Mouse (Mus musculus) liver, embryonic 15.5 days (tissue): ENCODE measurements at regions not wholly inside any gene's neighbourhood (a gene's known extent, or its start where the extent isn't known, plus 50 kb on each side); places are given as distances from the start of the nearest gene placed in this dataset.
A peak's percentile ranks its signal among the peaks of the same experiment; 100 is the strongest.

Source experiments
- ATAC-seq: fragments of 200-750 bp; cut with Nextera tagmentation; 2 replicates; pipeline ENCODE4 v1.8.0; 2017; ENCODE audit warnings: moderate number of reproducible peaks, mild to moderate bottlenecking, moderate library complexity; ENCODE audit not compliant: insufficient read depth
- H3K27ac ChIP-seq: fragments of 300-500 bp; sonication (generic); replicated peaks from 2 replicates; pipeline ENCODE4 v1.5.1; 2015; ENCODE audit warnings: mild to moderate bottlenecking, inconsistent platforms
- H3K27me3 ChIP-seq: fragments of 300-500 bp; sonication (generic); 2 replicates; pipeline ENCODE4 v1.6.1; 2015; ENCODE audit warnings: mild to moderate bottlenecking, inconsistent platforms
- H3K36me3 ChIP-seq: fragments of 300-500 bp; sonication (generic); replicated peaks from 2 replicates; pipeline ENCODE4 v1.6.1; 2015; ENCODE audit warnings: moderate library complexity, mild to moderate bottlenecking, inconsistent platforms
- H3K4me1 ChIP-seq: fragments of 300-500 bp; sonication (generic); replicated peaks from 2 replicates; pipeline ENCODE4 v1.6.1; 2015; ENCODE audit warnings: inconsistent platforms
- H3K4me2 ChIP-seq: fragments of 300-500 bp; sonication (generic); 2 replicates; pipeline ENCODE4 v1.6.1; 2015; ENCODE audit warnings: moderate library complexity, mild to moderate bottlenecking, inconsistent platforms
- H3K4me3 ChIP-seq: fragments of 300-500 bp; sonication (generic); replicated peaks from 2 replicates; pipeline ENCODE4 v1.5.1; 2015; ENCODE audit warnings: mild to moderate bottlenecking, inconsistent platforms
- H3K9ac ChIP-seq: fragments of 300-500 bp; sonication (generic); 2 replicates; pipeline ENCODE4 v1.6.1; 2015; ENCODE audit warnings: moderate library complexity, mild to moderate bottlenecking, inconsistent platforms
- H3K9me3 ChIP-seq: fragments of 300-500 bp; sonication (generic); replicated peaks from 2 replicates; pipeline ENCODE4 v1.6.1; 2016; ENCODE audit warnings: inconsistent platforms
- WGBS: fragments of 180-500 bp; shearing (Covaris S2); methylation state at CpG from one replicate; pipeline ENCODE4 v1.1.7; 2015; ENCODE audit warnings: mixed read lengths; ENCODE audit not compliant: insufficient replicate concordance; 5-methylcytosine and 5-hydroxymethylcytosine counted together

GRCm38 (mm10) chr3:143584692-143585603 is 620.1 kb downstream of the Lmo4 start:
- H3K4me3 ChIP-seq = no peak overlapping the region
- H3K9ac ChIP-seq = no peak overlapping the region
- H3K36me3 ChIP-seq = no peaks in the 10 kb centered on the region
- no peak overlapping the region for H3K27ac ChIP-seq
- 26% methylated on average over 6 of the region's 6 CpGs for WGBS
- no peaks in the 10 kb centered on the region for H3K4me1 ChIP-seq
- H3K27me3 ChIP-seq = no peaks in the 10 kb centered on the region
- no peak overlapping the region for H3K4me2 ChIP-seq
- no peaks in the 10 kb centered on the region for H3K9me3 ChIP-seq
- peak; percentile 52; the same call in 1 of the 2 replicates for ATAC-seq

- no peak overlapping the region for H3K9ac ChIP-seq
- no peaks in the 10 kb centered on the region for H3K36me3 ChIP-seq
- no peaks in the 10 kb centered on the region for H3K9me3 ChIP-seq
- WGBS = 66% methylated on average over 7 of the region's 7 CpGs
- H3K27me3 ChIP-seq = no peaks in the 10 kb centered on the region
- H3K27ac ChIP-seq = no peak overlapping the region
- ATAC-seq = no peak
- H3K4me1 ChIP-seq = no peaks in the 10 kb centered on the region
- no peak overlapping the region for H3K4me2 ChIP-seq
- H3K4me3 ChIP-seq = no peak overlapping the region
Observed at GRCm38 (mm10) chr3:143576338-143577007, 628.5 kb downstream of the Lmo4 start.

GRCm38 (mm10) chr3:143575737-143576136 is 629.3 kb downstream of the Lmo4 start:
- WGBS = 70% methylated on average over 8 of the region's 8 CpGs
- H3K9ac ChIP-seq = no peak overlapping the region
- ATAC-seq = no peak

GRCm38 (mm10) chr3:143574035-143574864 is 630.8 kb downstream of the Lmo4 start:
- no peak overlapping the region for H3K4me2 ChIP-seq
- H3K9me3 ChIP-seq = no peaks in the 10 kb centered on the region
- H3K4me1 ChIP-seq = no peaks in the 10 kb centered on the region
- H3K27me3 ChIP-seq = no peaks in the 10 kb centered on the region
- H3K4me3 ChIP-seq = no peak overlapping the region
- no peak overlapping the region for H3K27ac ChIP-seq
- no peak for ATAC-seq
- WGBS = 43% methylated on average over 10 of the region's 10 CpGs
- H3K36me3 ChIP-seq = no peaks in the 10 kb centered on the region
- H3K9ac ChIP-seq = no peak overlapping the region

More at GRCm38 (mm10) chr3:143575737-143576136, 629.3 kb downstream of the Lmo4 start:
- H3K27me3 ChIP-seq = no peaks in the 10 kb centered on the region
- H3K9me3 ChIP-seq = no peaks in the 10 kb centered on the region
- no peak overlapping the region for H3K4me3 ChIP-seq
- H3K36me3 ChIP-seq = no peaks in the 10 kb centered on the region
- no peak overlapping the region for H3K4me2 ChIP-seq
- no peak overlapping the region for H3K27ac ChIP-seq
- no peaks in the 10 kb centered on the region for H3K4me1 ChIP-seq

GRCm38 (mm10) chr3:143569930-143570329 is 635.1 kb downstream of the Lmo4 start:
- Histone ChIP-seq H3K27me3 (no peaks in the 10 kb centered on the region), H3K9ac (no peak overlapping the region), H3K36me3 (no peaks in the 10 kb centered on the region), H3K4me2 (no peak overlapping the region), H3K4me1 (no peaks in the 10 kb centered on the region), H3K27ac (no peak overlapping the region), H3K9me3 (no peaks in the 10 kb centered on the region), H3K4me3 (no peak overlapping the region)
- ATAC-seq = no peak
- 65% methylated on average over 6 of the region's 6 CpGs for WGBS

GRCm38 (mm10) chr3:143565067-143565466 is 640.0 kb downstream of the Lmo4 start:
- H3K9ac ChIP-seq = no peak overlapping the region
- no peak overlapping the region for H3K4me3 ChIP-seq
- no peak for ATAC-seq
- WGBS = 56% methylated on average over 4 of the region's 4 CpGs
- no peaks in the 10 kb centered on the region for H3K36me3 ChIP-seq
- no peaks in the 10 kb centered on the region for H3K27me3 ChIP-seq
- H3K4me1 ChIP-seq = no peaks in the 10 kb centered on the region
- no peak overlapping the region for H3K27ac ChIP-seq
- no peaks in the 10 kb centered on the region for H3K9me3 ChIP-seq
- no peak overlapping the region for H3K4me2 ChIP-seq

- Histone ChIP-seq H3K9ac (no peak overlapping the region), H3K4me2 (no peak overlapping the region), H3K4me1 (no peaks in the 10 kb centered on the region), H3K27ac (no peak overlapping the region), H3K36me3 (no peaks in the 10 kb centered on the region), H3K27me3 (no peaks in the 10 kb centered on the region), H3K9me3 (no peaks in the 10 kb centered on the region), H3K4me3 (no peak overlapping the region)
- no peak for ATAC-seq
- WGBS = 36% methylated on average over 3 of the region's 3 CpGs
Observed at GRCm38 (mm10) chr3:143542811-143543210, 661.0 kb upstream of the Pkn2 start.

GRCm38 (mm10) chr3:143527982-143528381 is 646.2 kb upstream of the Pkn2 start:
- Histone ChIP-seq H3K9me3 (no peaks in the 10 kb centered on the region), H3K9ac (no peak overlapping the region), H3K36me3 (no peaks in the 10 kb centered on the region), H3K4me1 (no peaks in the 10 kb centered on the region), H3K4me2 (no peak overlapping the region), H3K4me3 (no peak overlapping the region), H3K27ac (no peak overlapping the region), H3K27me3 (no peaks in the 10 kb centered on the region)
- no peak for ATAC-seq
- 28% methylated on average over 4 of the region's 4 CpGs for WGBS

GRCm38 (mm10) chr3:143527274-143527673 is 645.5 kb upstream of the Pkn2 start:
- Histone ChIP-seq H3K9ac (no peak overlapping the region), H3K4me2 (no peak overlapping the region), H3K9me3 (no peaks in the 10 kb centered on the region), H3K27me3 (no peaks in the 10 kb centered on the region), H3K4me1 (no peaks in the 10 kb centered on the region), H3K4me3 (no peak overlapping the region), H3K27ac (no peak overlapping the region), H3K36me3 (no peaks in the 10 kb centered on the region)
- ATAC-seq = no peak

GRCm38 (mm10) chr3:143512517-143513249 is 630.9 kb upstream of the Pkn2 start:
- Histone ChIP-seq H3K27ac (no peak overlapping the region), H3K27me3 (no peaks in the 10 kb centered on the region), H3K4me2 (no peak overlapping the region), H3K4me3 (no peak overlapping the region), H3K36me3 (no peaks in the 10 kb centered on the region), H3K9ac (no peak overlapping the region), H3K4me1 (no peaks in the 10 kb centered on the region), H3K9me3 (no peaks in the 10 kb centered on the region)
- WGBS = 56% methylated on average over 6 of the region's 6 CpGs
- no peak for ATAC-seq
